Mouse (Mus musculus) embryonic facial prominence, embryonic 14.5 days (tissue): ENCODE data around the gene Agpat1. TPM values are rescaled to one million over a fixed set of nuclear protein-coding genes. Genes with fewer than 3 reads are reported as not detected.
A peak's percentile ranks its signal among the peaks of the same experiment; 100 is the strongest.

Experiments
- ATAC-seq: fragments of 200-750 bp; cut with Nextera tagmentation; 2 replicates; pipeline ENCODE4 v1.8.0; 2017; ENCODE audit warnings: low read depth, moderate number of reproducible peaks, moderate TSS enrichment
- DNase-seq: peaks from one replicate; pipeline ENCODE4 v3.0.0-alpha.2; 2015; ENCODE audit warnings: low spot score
- H3K27ac ChIP-seq: fragments of 300-500 bp; sonication (generic); replicated peaks from 2 replicates; pipeline ENCODE4 v1.5.1; 2014; ENCODE audit warnings: low read depth, mild to moderate bottlenecking, low read length, moderate library complexity
- H3K27me3 ChIP-seq: fragments of 300-500 bp; sonication (generic); replicated peaks from 2 replicates; pipeline ENCODE4 v1.6.1; 2014; ENCODE audit warnings: low read length; ENCODE audit not compliant: control insufficient read depth, insufficient read depth
- H3K36me3 ChIP-seq: fragments of 300-500 bp; sonication (generic); 2 replicates; pipeline ENCODE4 v1.6.1; 2014; ENCODE audit warnings: low read length, mixed read lengths; ENCODE audit not compliant: control insufficient read depth, insufficient read depth
- H3K4me1 ChIP-seq: fragments of 300-500 bp; sonication (generic); 2 replicates; pipeline ENCODE4 v1.6.1; 2014; ENCODE audit warnings: antibody characterized with exemption, low read length; ENCODE audit not compliant: control insufficient read depth, insufficient read depth
- H3K4me2 ChIP-seq: fragments of 300-500 bp; sonication (generic); 2 replicates; pipeline ENCODE4 v1.6.1; 2014; ENCODE audit warnings: low read depth, mild to moderate bottlenecking, low read length, moderate library complexity, mixed read lengths
- H3K4me3 ChIP-seq: fragments of 300-500 bp; sonication (generic); 2 replicates; pipeline ENCODE4 v1.5.1; 2014; ENCODE audit warnings: low read depth, mild to moderate bottlenecking, low read length
- H3K9ac ChIP-seq: fragments of 300-500 bp; sonication (generic); 2 replicates; pipeline ENCODE4 v1.6.1; 2014; ENCODE audit warnings: low read depth, mild to moderate bottlenecking, low read length, moderate library complexity, mixed read lengths
- H3K9me3 ChIP-seq: fragments of 300-500 bp; sonication (generic); 2 replicates; pipeline ENCODE4 v1.6.1; 2016; ENCODE audit warnings: low read length; ENCODE audit not compliant: control insufficient read depth
- WGBS: fragments of 180-500 bp; shearing (Covaris S2); extraction: QIAGEN DNeasy Blood & Tissue Kit; methylation state at CpG from one replicate; pipeline ENCODE4 v1.1.7; 2014; 5-methylcytosine and 5-hydroxymethylcytosine counted together
- polyA plus RNA-seq: library from polyadenylated mRNA; unstranded; fragments of >200 nt; fragmentation: Nextera tagmentation; extraction: Ambion mirVana; gene quantifications from 2 replicates; pipeline ENCODE4 v1.2.1, GENCODE M21; 2014

Agpat1 gene
- polyA plus RNA-seq: 54.8 and 60.5 TPM in 2 replicates

GRCm38 (mm10) chr17:34604061-34604508, at the start of gene Agpat1:
Gene Agpat1, plus strand, starts transcription at chr17:34604262.
- Histone ChIP-seq H3K36me3 (peaks cover 21% of the 10 kb centered on the region), H3K9ac (peak within 1 kb of the TSS; percentile 91), H3K4me1 (peaks cover 17% of the 10 kb centered on the region), H3K4me3 (peak within 1 kb of the TSS; percentile 74), H3K27me3 (no peaks in the 10 kb centered on the region), H3K27ac (peak within 1 kb of the TSS; percentile 89), H3K4me2 (peak within 1 kb of the TSS; percentile 90), H3K9me3 (no peaks in the 10 kb centered on the region)
- DNase-seq (peak; percentile 100), ATAC-seq (peak; percentile 87)
- under 1% methylated on average over 31 of the region's 35 CpGs for WGBS

GRCm38 (mm10) chr17:34555483-34555882, 48.6 kb upstream of the Agpat1 start:
- WGBS: 29% methylated on average over 5 of the region's 5 CpGs

GRCm38 (mm10) chr17:34556406-34556805, 47.7 kb upstream of the Agpat1 start:
- Histone ChIP-seq H3K4me3 (no peak overlapping the region), H3K4me2 (no peak overlapping the region), H3K9me3 (no peaks in the 10 kb centered on the region), H3K36me3 (no peaks in the 10 kb centered on the region), H3K27me3 (no peaks in the 10 kb centered on the region), H3K9ac (no peak overlapping the region), H3K27ac (no peak overlapping the region), H3K4me1 (no peaks in the 10 kb centered on the region)
- WGBS: 82% methylated on average over 8 of the region's 8 CpGs
- ATAC-seq (no peak), DNase-seq (no peak)

More at GRCm38 (mm10) chr17:34555483-34555882, 48.6 kb upstream of the Agpat1 start:
- no peaks in the 10 kb centered on the region for H3K4me1 ChIP-seq
- no peak overlapping the region for H3K4me2 ChIP-seq
- no peak overlapping the region for H3K4me3 ChIP-seq
- no peak overlapping the region for H3K9ac ChIP-seq
- H3K27ac ChIP-seq: no peak overlapping the region
- H3K9me3 ChIP-seq: no peaks in the 10 kb centered on the region
- ATAC-seq (no peak), DNase-seq (peak; percentile 33)
- no peaks in the 10 kb centered on the region for H3K27me3 ChIP-seq
- no peaks in the 10 kb centered on the region for H3K36me3 ChIP-seq

- Histone ChIP-seq H3K9me3 (no peaks in the 10 kb centered on the region), H3K36me3 (no peaks in the 10 kb centered on the region), H3K27me3 (no peaks in the 10 kb centered on the region), H3K9ac (no peak overlapping the region), H3K27ac (no peak overlapping the region), H3K4me1 (no peaks in the 10 kb centered on the region), H3K4me3 (no peak overlapping the region), H3K4me2 (no peak overlapping the region)
- ATAC-seq: no peak
- DNase-seq: no peak
- 75% methylated on average over 11 of the region's 11 CpGs for WGBS
Observed at GRCm38 (mm10) chr17:34557411-34557810, 46.7 kb upstream of the Agpat1 start.

- H3K27me3 ChIP-seq: no peaks in the 10 kb centered on the region
- 82% methylated on average over 7 of the region's 7 CpGs for WGBS
- no peaks in the 10 kb centered on the region for H3K36me3 ChIP-seq
- no peak overlapping the region for H3K4me2 ChIP-seq
- H3K4me3 ChIP-seq: no peak overlapping the region
- no peak overlapping the region for H3K9ac ChIP-seq
- no peaks in the 10 kb centered on the region for H3K9me3 ChIP-seq
- ATAC-seq (no peak), DNase-seq (no peak)
- 0 out of 2 replicates have a peak, but pooled peaks cover 3% of the 10 kb centered on the region for H3K4me1 ChIP-seq
- H3K27ac ChIP-seq: no peak overlapping the region
Observed at GRCm38 (mm10) chr17:34559116-34559515, 44.9 kb upstream of the Agpat1 start.

GRCm38 (mm10) chr17:34559895-34560294, 44.2 kb upstream of the Agpat1 start:
- no peak for DNase-seq
- ATAC-seq: no peak

GRCm38 (mm10) chr17:34560438-34560837, 43.6 kb upstream of the Agpat1 start:
- Histone ChIP-seq H3K36me3 (no peaks in the 10 kb centered on the region), H3K27ac (no peak overlapping the region), H3K4me2 (no peak overlapping the region), H3K9ac (no peak overlapping the region), H3K27me3 (no peaks in the 10 kb centered on the region), H3K9me3 (no peaks in the 10 kb centered on the region), H3K4me1 (0 out of 2 replicates have a peak, but pooled peaks cover 4% of the 10 kb centered on the region), H3K4me3 (no peak overlapping the region)
- WGBS: 91% methylated on average over 6 of the region's 6 CpGs
- DNase-seq (no peak), ATAC-seq (no peak)

More at GRCm38 (mm10) chr17:34559895-34560294, 44.2 kb upstream of the Agpat1 start:
- Histone ChIP-seq H3K9me3 (no peaks in the 10 kb centered on the region), H3K27me3 (no peaks in the 10 kb centered on the region), H3K4me2 (no peak overlapping the region), H3K4me1 (0 out of 2 replicates have a peak, but pooled peaks cover 4% of the 10 kb centered on the region), H3K27ac (no peak overlapping the region), H3K9ac (no peak overlapping the region), H3K4me3 (no peak overlapping the region), H3K36me3 (no peaks in the 10 kb centered on the region)
- WGBS: 41% methylated on average over 10 of the region's 15 CpGs

- ATAC-seq: no peak
- H3K9ac ChIP-seq: no peak overlapping the region
- H3K36me3 ChIP-seq: no peaks in the 10 kb centered on the region
- no peaks in the 10 kb centered on the region for H3K27me3 ChIP-seq
- no peak overlapping the region for H3K4me2 ChIP-seq
- no peaks in the 10 kb centered on the region for H3K9me3 ChIP-seq
- 0 out of 2 replicates have a peak, but pooled peaks cover 4% of the 10 kb centered on the region for H3K4me1 ChIP-seq
- no peak overlapping the region for H3K4me3 ChIP-seq
- 22% methylated on average over 8 of the region's 8 CpGs for WGBS
- H3K27ac ChIP-seq: no peak overlapping the region; the same call in 1 of the 2 replicates
- no peak for DNase-seq
Observed at GRCm38 (mm10) chr17:34561200-34561599, 42.9 kb upstream of the Agpat1 start.

GRCm38 (mm10) chr17:34562595-34562994, 41.5 kb upstream of the Agpat1 start:
- H3K9me3 ChIP-seq: no peaks in the 10 kb centered on the region
- no peak overlapping the region for H3K27ac ChIP-seq
- no peaks in the 10 kb centered on the region for H3K36me3 ChIP-seq
- no peak overlapping the region for H3K4me3 ChIP-seq
- H3K4me1 ChIP-seq: 0 out of 2 replicates have a peak, but pooled peaks cover 4% of the 10 kb centered on the region
- DNase-seq: no peak
- ATAC-seq: no peak
- H3K4me2 ChIP-seq: no peak overlapping the region
- no peaks in the 10 kb centered on the region for H3K27me3 ChIP-seq
- no peak overlapping the region for H3K9ac ChIP-seq
- 33% methylated on average over 3 of the region's 3 CpGs for WGBS
